Comparison of ENCODE assay signal across 8 mouse cellular contexts in the genomic region with DNA sequence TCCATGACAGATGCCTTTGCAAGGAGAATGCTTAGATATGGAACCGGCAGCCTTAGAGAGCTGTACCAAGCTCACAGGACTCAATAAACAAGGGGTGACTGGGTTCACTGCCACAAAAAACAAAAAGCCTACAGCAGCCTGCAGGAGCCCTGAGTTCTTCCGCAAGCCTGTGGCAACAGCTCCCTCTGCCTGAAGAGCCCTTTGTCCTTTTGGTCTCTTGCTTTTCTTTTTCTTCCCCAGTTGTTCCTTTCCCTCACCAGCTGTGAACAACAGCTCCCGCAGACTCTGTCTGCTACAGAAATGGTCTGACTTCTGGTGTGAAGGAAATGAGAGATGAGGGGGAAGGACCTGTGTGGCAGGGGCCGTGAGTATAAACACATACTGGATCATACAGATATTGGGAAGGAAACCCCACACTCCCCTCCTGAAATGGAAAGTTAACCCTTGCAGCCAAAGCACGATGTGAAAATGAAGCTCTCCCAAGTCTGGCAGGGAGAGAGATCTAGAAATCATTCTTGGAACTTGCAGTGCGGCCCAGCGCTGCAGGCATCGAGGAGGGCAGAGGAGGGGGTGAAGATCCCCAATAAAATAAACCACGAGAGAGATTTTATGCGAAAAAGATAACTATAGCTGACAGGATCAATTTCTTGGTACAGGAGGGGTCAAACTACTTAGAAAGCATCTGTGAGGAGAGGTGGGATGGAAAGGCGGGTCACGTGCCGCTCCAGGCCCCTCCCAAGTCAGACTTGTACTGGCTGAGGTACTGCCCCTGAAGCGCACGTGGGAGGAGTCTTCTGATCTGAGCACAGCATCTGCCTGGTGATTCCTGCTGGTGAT.
DNase-seq lines count a peak whose midpoint lies in the region; ATAC-seq and TF ChIP-seq lines count a peak whose summit lies in the region.

No protein-coding gene starts in this region.

- H3K4me3 ChIP-seq in cerebellum, adult 2 months (replicated peaks; ENCODE audit: insufficient read depth, low read depth, low read length), result no peak overlapping the region
- H3K4me3 ChIP-seq in gastrocnemius, adult 2 months, result peak overlapping the region; percentile 61
- H3K4me3 ChIP-seq in hindbrain, embryonic 15.5 days, result peak overlapping the region; percentile 24
- H3K4me3 ChIP-seq in stomach, postnatal 0 days (ENCODE audit: low read depth, low read length), result peak overlapping the region; percentile 0; the same call in 1 of the 2 replicates

- H3K27ac ChIP-seq in cerebellum, adult 2 months (ENCODE audit: insufficient read depth, low read length), result no peak overlapping the region
- H3K27ac ChIP-seq in gastrocnemius, adult 2 months, result peak overlapping the region; percentile 72
- H3K27ac ChIP-seq in hindbrain, embryonic 15.5 days (replicated peaks), result peak overlapping the region; percentile 70
- no peak overlapping the region for H3K27ac ChIP-seq in stomach, postnatal 0 days (replicated peaks)

- peak in 1 of 2 experiments; percentile 35 for DNase-seq in cerebellum, adult 2 months
- DNase-seq in cerebellum, adult 11 months, result no peak
- peak; percentile 28 for DNase-seq in cerebellum, adult 9-11 months
- DNase-seq in gastrocnemius, adult 2 months, result peak; percentile 69
- DNase-seq in left cerebral cortex, postnatal 14 days (ENCODE audit: low spot score in 2 of 2), result peak; percentile 43 to 47
- peak; percentile 20 for DNase-seq in stomach, postnatal 0 days (ENCODE audit: low spot score)

- no peak for TF ChIP-seq EP300 in stomach, postnatal 0 days (optimal IDR thresholded peaks at IDR 0.05)

- no peak for TF ChIP-seq POLR2A in cerebellum, adult 2 months (IDR thresholded peaks at IDR 0.05; ENCODE audit: borderline replicate concordance, insufficient read depth, low read length)

- H3K9ac ChIP-seq in hindbrain, embryonic 15.5 days, result peak overlapping the region; percentile 6; the same call in 1 of the 2 replicates
- H3K9ac ChIP-seq in stomach, postnatal 0 days (ENCODE audit: low read length), result no peak overlapping the region

- WGBS in cerebellum, adult 2 months, result 54% methylated on average over 15 of the region's 15 CpGs
- WGBS in hindbrain, embryonic 15.5 days, result 6% methylated on average over 15 of the region's 15 CpGs
- 10% methylated on average over 15 of the region's 15 CpGs for WGBS in stomach, postnatal 0 days

- no peaks in the 10 kb centered on the region for H3K27me3 ChIP-seq in cerebellum, adult 2 months (ENCODE audit: control insufficient read depth, insufficient read depth, low read length)
- H3K27me3 ChIP-seq in hindbrain, embryonic 15.5 days, result no peaks in the 10 kb centered on the region
- no peaks in the 10 kb centered on the region for H3K27me3 ChIP-seq in stomach, postnatal 0 days (ENCODE audit: control insufficient read depth, insufficient read depth, low read length)

- H3K4me2 ChIP-seq in hindbrain, embryonic 15.5 days, result peak overlapping the region; percentile 47
- peak overlapping the region; percentile 41 for H3K4me2 ChIP-seq in stomach, postnatal 0 days (replicated peaks; ENCODE audit: low read depth)

- TF ChIP-seq CTCF in cerebellum, adult 2 months (IDR thresholded peaks at IDR 0.05; ENCODE audit: borderline replicate concordance, insufficient read depth, low read depth, low read length), result peak; percentile 31; the same call in 1 of the 2 replicates
- TF ChIP-seq CTCF in gastrocnemius, adult 2 months (IDR thresholded peaks at IDR 0.05), result peak; percentile 45
- TF ChIP-seq CTCF in stomach, postnatal 0 days (IDR thresholded peaks at IDR 0.05; ENCODE audit: low read depth), result peak; percentile 63

- H3K36me3 ChIP-seq in hindbrain, embryonic 15.5 days, result no peaks in the 10 kb centered on the region
- H3K36me3 ChIP-seq in stomach, postnatal 0 days (ENCODE audit: control insufficient read depth, insufficient read depth, low read length), result no peaks in the 10 kb centered on the region

- no peaks in the 10 kb centered on the region for H3K9me3 ChIP-seq in hindbrain, embryonic 15.5 days
- no peaks in the 10 kb centered on the region for H3K9me3 ChIP-seq in stomach, postnatal 0 days (ENCODE audit: control insufficient read depth, low read length)

- intact Hi-C loops in gastrocnemius, adult 2 months (cut with DNase I), result loop anchor here (5.0 to 10.0 kb wide), 2 partner anchors 55 to 172 kb away; no protein-coding TSS in a partner anchor
- intact Hi-C loops in left cerebral cortex, postnatal 14 days (cut with DNase I), result loop anchor here (5.0 kb wide), 1 partner anchor 190 kb away; no protein-coding TSS in a partner anchor

- peaks cover 20% of the 10 kb centered on the region for H3K4me1 ChIP-seq in cerebellum, adult 2 months (ENCODE audit: control insufficient read depth, insufficient read depth, low read length)
- peaks cover 26% of the 10 kb centered on the region for H3K4me1 ChIP-seq in hindbrain, embryonic 15.5 days (replicated peaks)
- H3K4me1 ChIP-seq in stomach, postnatal 0 days (replicated peaks; ENCODE audit: control insufficient read depth, insufficient read depth), result 0 out of 2 replicates have a peak, but pooled peaks cover 2% of the 10 kb centered on the region

- peak; percentile 88 for ATAC-seq in hindbrain, embryonic 15.5 days (ENCODE audit: low FRiP score, low read depth)
- peak; percentile 78 for ATAC-seq in megakaryocyte progenitor cell, adult 5-6 weeks (replicated peaks; ENCODE audit: poor library complexity)
- peak; percentile 68; the same call in 1 of the 2 replicates for ATAC-seq in stomach, postnatal 0 days (ENCODE audit: low FRiP score, low TSS enrichment)

Comparison
In these comparisons a context has a peak if more than half of its experiments do, and no peak if none do; other contexts are left out.
1. H3K27ac ChIP-seq: peak in gastrocnemius, adult 2 months (single experiment) and hindbrain, embryonic 15.5 days (single experiment); none in cerebellum, adult 2 months (single experiment) and stomach, postnatal 0 days (single experiment).
2. Peak in every context shown above with its lines, with median percentiles within 50 percentile points of each other: CTCF ChIP-seq and ATAC-seq.